Mouse (Mus musculus): ENCODE data around the gene Frmpd4.
A peak's percentile ranks its signal among the peaks of the same experiment; 100 is the strongest.

The Frmpd4 gene

DNA sequence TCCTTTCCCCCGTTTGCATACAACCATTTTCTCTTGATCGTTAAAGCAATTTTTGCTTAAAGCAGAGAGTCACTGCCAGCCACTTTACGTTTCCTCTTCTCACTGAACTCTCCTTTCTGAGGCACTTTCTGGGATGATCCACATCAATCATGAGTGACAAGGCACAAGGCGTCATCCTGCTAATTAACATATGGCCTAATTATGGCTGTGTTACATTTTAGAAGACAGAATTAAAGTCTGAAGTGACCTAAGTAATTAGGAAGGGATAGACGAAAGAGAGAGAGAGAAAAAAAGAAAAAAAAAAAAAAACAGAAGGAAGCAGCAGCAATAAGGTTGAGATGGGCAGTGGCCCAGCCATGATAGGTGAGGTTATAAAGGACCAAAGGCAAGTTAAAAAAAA is at the start of gene Frmpd4:
TSS of gene Frmpd4 (minus strand) at position 101 of the 400 bp plus-strand sequence.
- DNase-seq (ENCODE audit: low spot score), result no peak

- no peak for DNase-seq (ENCODE audit: low spot score)
Observed at GRCm38 (mm10) chrX:168595193-168595592, 18.2 kb upstream of the Frmpd4 start.

GRCm38 (mm10) chrX:168584303-168584702 is 7.3 kb upstream of the Frmpd4 start:
- DNase-seq (ENCODE audit: low spot score), result no peak

- no peak for DNase-seq (ENCODE audit: low spot score)
Observed at GRCm38 (mm10) chrX:168571808-168572207, 5.2 kb downstream of the Frmpd4 start.

DNA sequence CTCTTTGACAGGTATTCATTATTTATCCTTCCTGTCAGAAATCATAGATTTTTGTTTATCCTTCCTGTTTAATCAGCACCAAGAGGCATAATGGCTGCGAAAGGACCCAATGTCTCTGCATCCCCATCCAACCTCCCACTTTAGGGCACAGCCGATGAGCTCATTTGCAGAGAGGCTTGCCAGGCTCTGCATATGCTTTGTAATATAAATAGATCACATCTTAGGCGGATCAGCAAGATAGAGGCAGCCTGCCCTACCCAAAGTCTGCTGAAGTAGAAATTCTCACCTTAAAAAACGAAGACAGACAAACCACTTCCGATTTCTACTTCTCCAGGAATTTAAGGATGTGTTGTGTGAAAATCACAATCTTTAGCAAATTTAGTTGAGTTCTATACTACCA is 7.8 kb downstream of the Frmpd4 start:
- no peak for DNase-seq (ENCODE audit: low spot score)

GRCm38 (mm10) chrX:168505254-168505653 is 71.8 kb downstream of the Frmpd4 start:
- peak; percentile 1 for DNase-seq (ENCODE audit: low spot score)

GRCm38 (mm10) chrX:168455233-168455632 is 121.8 kb downstream of the Frmpd4 start:
- DNase-seq (ENCODE audit: low spot score), result no peak

DNA sequence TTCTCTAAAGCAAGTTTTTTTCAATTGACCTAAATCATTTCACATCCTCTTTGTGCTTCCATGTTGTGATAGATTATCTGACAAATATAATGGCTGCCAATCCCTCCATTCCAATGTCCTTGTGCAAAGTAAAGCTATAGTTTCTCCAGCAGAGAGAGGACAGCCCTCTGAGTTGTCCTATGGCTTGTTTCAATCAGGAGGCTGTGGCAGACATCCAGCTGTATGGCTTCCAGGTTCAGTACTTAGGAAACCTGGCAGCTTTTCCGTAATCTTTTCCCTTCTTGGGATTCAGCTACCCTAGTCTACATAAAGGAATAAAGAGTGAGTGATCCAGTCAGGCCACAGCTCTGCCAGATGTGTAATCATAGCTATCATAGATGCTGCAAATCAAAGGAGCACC is 145.8 kb downstream of the Frmpd4 start:
- DNase-seq (ENCODE audit: low spot score), result no peak

DNA sequence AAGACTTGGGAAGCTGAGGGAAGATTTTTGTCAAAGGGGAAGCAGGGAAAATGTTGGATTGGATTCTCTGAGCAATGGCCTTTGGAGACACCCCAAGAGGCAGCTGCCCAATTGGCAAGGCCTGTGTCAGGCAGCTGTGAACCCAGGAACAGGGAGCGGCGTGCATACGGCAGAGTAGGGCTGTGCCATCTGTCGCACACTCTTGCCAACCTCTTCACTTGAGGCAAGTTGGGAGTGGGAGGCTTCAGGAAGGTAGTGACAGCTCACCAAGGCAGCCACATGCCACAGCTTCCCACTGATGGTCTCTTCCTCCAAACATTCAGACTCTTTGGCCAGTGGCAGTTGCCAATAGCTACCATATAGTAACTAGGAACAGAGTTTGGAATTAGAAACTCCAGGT is 147.2 kb downstream of the Frmpd4 start:
- DNase-seq (ENCODE audit: low spot score), result no peak

GRCm38 (mm10) chrX:168415403-168415802 is 161.6 kb downstream of the Frmpd4 start:
- DNase-seq (ENCODE audit: low spot score), result peak; percentile 1

DNA sequence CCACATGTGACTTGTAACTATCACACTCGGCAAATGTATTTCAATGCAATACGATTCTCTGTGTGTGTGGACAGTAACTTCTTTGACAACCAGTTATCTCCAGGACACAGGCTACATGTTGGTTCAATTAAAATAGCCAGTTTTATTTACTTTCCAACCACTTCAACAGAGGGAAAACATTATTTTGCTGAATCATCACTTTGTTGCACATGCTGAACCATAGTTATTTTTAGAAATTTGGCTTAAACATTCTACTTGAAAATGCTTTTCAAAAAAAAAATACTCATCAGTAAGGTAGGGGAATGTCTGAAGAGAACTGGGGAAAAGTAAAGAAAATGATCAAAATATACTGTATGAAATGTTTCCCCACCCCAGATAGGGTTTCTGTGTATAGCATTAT is 173.5 kb downstream of the Frmpd4 start:
- no peak for DNase-seq (ENCODE audit: low spot score)

DNA sequence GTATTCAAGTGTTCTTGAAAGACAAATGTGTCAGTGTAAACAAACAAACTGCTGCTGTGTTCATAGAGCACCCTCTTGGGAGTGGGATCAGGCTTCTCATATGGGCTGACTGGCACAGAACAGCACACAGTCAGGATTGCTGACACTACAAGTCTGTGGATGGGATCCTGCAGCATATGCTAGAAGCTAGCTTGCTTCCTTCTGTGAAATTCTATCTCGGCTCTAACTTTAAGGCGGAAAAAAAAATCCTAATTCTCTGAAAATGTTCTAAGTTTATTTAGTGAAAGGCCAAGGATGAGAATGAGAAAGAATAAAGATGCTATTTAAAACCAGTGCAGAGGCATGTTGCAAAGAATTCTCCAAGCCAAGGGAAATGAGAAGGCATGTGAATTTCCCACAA is 226.6 kb downstream of the Frmpd4 start:
- DNase-seq (ENCODE audit: low spot score), result no peak

DNA sequence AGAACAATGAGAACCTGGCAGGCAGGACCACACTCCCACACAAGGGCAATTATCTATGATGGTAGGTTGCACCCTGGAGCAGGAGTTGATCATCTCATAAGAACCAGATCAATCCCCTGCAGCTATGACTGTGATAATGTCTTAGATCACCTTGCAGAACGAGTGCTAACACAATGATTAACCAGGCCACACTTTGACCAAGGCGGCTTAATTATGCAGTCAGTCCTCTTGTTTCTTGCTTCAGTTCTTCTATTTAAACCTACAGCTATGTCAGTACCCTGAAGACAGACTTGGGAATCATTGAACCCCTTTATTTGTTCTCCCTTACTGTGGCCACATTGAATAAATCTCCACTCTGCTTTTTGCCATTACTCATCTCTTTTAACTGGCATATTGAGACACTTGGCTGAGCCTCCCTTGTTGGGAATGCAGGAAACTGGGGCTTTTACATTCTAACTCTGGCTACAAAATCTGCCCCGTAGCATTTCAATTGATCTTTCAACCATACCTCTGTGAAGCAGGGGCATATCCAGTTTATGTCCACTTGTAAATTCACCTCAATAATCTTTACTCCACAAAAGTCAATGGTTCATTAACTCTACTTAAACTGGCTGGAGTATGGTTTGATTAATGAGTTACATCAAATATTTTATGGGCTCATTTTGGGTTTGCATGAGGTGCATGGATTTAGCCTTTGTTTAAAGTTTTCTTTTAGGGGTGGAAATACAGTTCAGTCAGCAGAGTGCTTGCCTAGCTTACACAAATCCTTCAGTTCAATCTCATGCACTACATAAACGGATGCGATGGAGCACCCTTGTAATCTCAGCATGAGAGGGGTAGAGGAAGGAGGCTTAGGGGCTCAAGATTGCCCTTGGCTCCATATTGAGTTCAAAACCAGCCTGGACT is 227.5 kb downstream of the Frmpd4 start:
- no peak for DNase-seq (ENCODE audit: low spot score)

- no peak for DNase-seq (ENCODE audit: low spot score)
Observed at GRCm38 (mm10) chrX:168338212-168338611, 238.8 kb downstream of the Frmpd4 start.

GRCm38 (mm10) chrX:168325161-168325560 is 251.9 kb downstream of the Frmpd4 start:
- DNase-seq (ENCODE audit: low spot score), result no peak

DNA sequence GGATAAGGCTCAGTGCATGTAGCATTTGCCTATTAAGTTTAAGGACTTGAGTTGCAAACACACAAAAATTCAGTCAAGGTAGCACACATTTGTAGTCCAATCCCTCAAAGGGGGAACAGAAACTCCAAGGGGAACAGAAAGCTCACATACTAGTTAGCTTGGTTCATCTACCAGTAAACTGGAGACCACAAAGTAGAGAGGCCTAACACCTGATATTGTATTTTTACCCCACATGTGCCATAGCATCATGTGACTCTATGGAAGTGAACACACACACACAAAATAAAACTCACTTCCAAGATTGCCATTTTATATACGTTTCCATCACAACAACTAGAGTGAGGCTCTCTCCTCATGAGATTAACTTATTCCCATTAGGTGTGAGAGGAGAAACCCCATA is 264.9 kb downstream of the Frmpd4 start:
- no peak for DNase-seq (ENCODE audit: low spot score)

GRCm38 (mm10) chrX:168310143-168310542 is 266.9 kb downstream of the Frmpd4 start:
- no peak for DNase-seq (ENCODE audit: low spot score)

DNA sequence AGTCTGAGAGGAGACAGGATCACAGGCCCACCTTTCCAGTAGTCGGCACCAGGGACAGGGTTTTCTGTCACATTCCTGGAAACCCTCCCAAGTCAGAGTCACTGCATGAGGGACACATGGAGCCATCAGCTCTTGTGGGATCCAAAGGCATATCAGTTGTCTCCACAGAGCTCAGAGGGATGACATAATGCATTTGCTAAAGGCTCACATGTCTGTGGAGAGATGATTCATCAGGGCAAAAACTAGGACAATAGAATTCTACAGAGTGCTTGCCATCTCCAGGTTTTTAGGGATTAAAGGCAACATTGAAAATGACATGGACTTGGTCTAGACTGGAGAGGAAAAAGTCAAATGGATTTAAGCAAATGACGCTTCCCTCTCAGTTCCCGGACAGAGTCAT is 284.5 kb downstream of the Frmpd4 start:
- no peak for DNase-seq (ENCODE audit: low spot score)

DNA sequence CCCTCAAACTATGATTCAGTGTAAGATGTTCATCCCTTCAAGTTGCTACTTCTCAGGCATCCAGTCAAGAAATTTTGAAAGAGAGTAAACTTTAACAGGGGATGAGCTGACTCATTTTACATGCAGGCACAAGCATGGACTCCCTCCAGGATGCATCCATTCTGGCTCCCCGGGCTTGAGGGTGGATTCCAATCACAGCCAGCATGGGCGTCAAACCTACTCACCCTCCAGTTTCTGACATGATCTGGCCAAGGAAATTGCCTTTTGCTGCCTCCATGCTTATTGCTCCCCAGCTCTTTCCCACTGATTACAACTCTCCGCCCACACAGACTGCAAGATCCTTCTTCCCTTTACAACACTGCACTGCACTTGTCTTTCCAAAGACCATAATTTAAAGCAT is 370.0 kb downstream of the Frmpd4 start:
- DNase-seq (ENCODE audit: low spot score), result no peak

- DNase-seq (ENCODE audit: low spot score), result no peak
Observed at GRCm38 (mm10) chrX:168191944-168192343, 385.1 kb downstream of the Frmpd4 start.

GRCm38 (mm10) chrX:168189563-168189962 is 387.5 kb downstream of the Frmpd4 start:
- no peak for DNase-seq (ENCODE audit: low spot score)

DNA sequence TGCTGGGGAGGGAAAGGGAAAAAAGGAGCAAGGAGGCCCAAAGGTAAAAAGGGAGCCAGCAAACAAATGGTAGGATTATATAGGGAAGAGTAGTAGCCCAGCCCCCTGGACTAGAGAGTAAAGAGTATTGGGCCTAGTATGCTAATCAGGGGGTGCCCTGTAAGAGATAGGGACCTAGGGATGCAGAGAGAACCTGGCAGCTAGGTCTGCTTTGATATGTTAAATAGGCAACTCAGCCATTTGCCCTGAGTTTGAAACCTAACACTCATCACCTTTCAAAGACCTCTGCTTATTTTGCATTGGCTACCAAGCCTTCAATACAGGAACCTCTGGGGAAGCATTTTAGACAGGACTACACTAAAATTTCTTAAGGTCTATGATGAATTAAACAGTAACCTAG is 414.0 kb downstream of the Frmpd4 start:
- no peak for DNase-seq (ENCODE audit: low spot score)

GRCm38 (mm10) chrX:168158866-168159265 is 418.2 kb downstream of the Frmpd4 start:
- no peak for DNase-seq (ENCODE audit: low spot score)

DNA sequence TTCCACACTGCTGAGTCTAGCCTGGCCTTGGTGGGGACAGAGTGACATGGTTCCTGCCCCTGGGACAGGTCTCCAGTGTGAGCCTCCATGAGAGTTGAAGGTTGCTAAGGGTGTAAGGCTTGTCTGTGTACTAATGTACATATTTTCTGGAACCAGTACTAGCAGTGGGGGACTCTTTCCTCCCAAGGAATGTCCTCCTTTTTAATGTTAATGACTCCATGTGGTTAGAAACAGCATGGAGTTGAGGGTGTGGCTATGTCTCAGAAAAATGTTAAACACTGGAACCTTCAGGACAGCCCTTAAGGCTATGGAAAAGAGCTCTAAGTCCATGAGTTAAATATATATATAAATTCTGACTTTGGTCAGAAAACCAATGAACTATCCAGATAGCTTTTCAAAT is 436.0 kb downstream of the Frmpd4 start:
- DNase-seq (ENCODE audit: low spot score), result no peak
